Comparison of ENCODE assay signal across 16 mouse cellular contexts in genomic region chr1:165985186-165985585, GRCm38 (mm10). TPM values are rescaled to one million over a fixed set of nuclear protein-coding genes. Genes with fewer than 3 reads are reported as not detected.
DNase-seq lines count a peak whose midpoint lies in the region; ATAC-seq and TF ChIP-seq lines count a peak whose summit lies in the region.
"Had no signal": no experiment of that assay in that cellular context is flagged by ENCODE, and none has a peak within 500 bp of the region (broad histone marks: within the 10 kb centered on the region; RNA-seq: fewer than 3 reads in every experiment).

No protein-coding gene starts in this region.

- TF ChIP-seq CTCF in intestine, postnatal 0 days (IDR thresholded peaks at IDR 0.05; ENCODE audit: low read depth), result no peak

- DNase-seq in heart, adult 8-10 months (ENCODE audit: low spot score), result no peak
- peak; percentile 58 for DNase-seq in c-Kit-positive CD71-positive TER-119-positive erythroid progenitor cells, embryonic 14.5 days (ENCODE audit: low spot score)
- DNase-seq in layer of hippocampus, adult 18-20 months (ENCODE audit: low spot score in 2 of 2), result no peak
- DNase-seq in cerebellum, adult 8-10 months, result no peak
- DNase-seq: adrenal gland, adult 8-10 months; cerebellum, adult 9-11 months; gastrocnemius, postnatal 14 days; kidney, adult 2 months; kidney, postnatal 36 days; left cerebral cortex, postnatal 4 days; lung, adult 2 months; thymus, postnatal 4 days had no signal

- no peaks in the 10 kb centered on the region for H3K27me3 ChIP-seq in heart, embryonic 13.5 days (replicated peaks)
- no peaks in the 10 kb centered on the region for H3K27me3 ChIP-seq in intestine, postnatal 0 days (replicated peaks; ENCODE audit: control insufficient read depth, insufficient read depth, low read length)
- H3K27me3 ChIP-seq: midbrain, embryonic 15.5 days had no signal

- peak overlapping the region; percentile 44 for H3K27ac ChIP-seq in heart, embryonic 13.5 days (replicated peaks)
- no peak overlapping the region for H3K27ac ChIP-seq in intestine, postnatal 0 days (ENCODE audit: low read depth, low read length)
- H3K27ac ChIP-seq: midbrain, embryonic 15.5 days had no signal

- H3K9me3 ChIP-seq in heart, embryonic 13.5 days, result no peaks in the 10 kb centered on the region
- no peaks in the 10 kb centered on the region for H3K9me3 ChIP-seq in intestine, postnatal 0 days (ENCODE audit: control insufficient read depth)
- H3K9me3 ChIP-seq: midbrain, embryonic 15.5 days had no signal

- H3K4me1 ChIP-seq in heart, embryonic 13.5 days, result peaks cover 20% of the 10 kb centered on the region
- 0 out of 2 replicates have a peak, but pooled peaks cover 2% of the 10 kb centered on the region for H3K4me1 ChIP-seq in intestine, postnatal 0 days (replicated peaks; ENCODE audit: control insufficient read depth, insufficient read depth, low read length)
- H3K4me1 ChIP-seq: midbrain, embryonic 15.5 days had no signal

- H3K4me2 ChIP-seq in heart, embryonic 13.5 days, result no peak overlapping the region
- no peak overlapping the region for H3K4me2 ChIP-seq in intestine, postnatal 0 days (replicated peaks; ENCODE audit: low read depth)
- H3K4me2 ChIP-seq: midbrain, embryonic 15.5 days had no signal

- no peak overlapping the region for H3K4me3 ChIP-seq in heart, embryonic 13.5 days
- H3K4me3 ChIP-seq in intestine, postnatal 0 days (ENCODE audit: low read depth, low read length), result no peak overlapping the region
- H3K4me3 ChIP-seq: midbrain, embryonic 15.5 days had no signal

- no peak overlapping the region for H3K9ac ChIP-seq in heart, embryonic 13.5 days
- no peak overlapping the region for H3K9ac ChIP-seq in intestine, postnatal 0 days (ENCODE audit: low read depth, low read length)
- H3K9ac ChIP-seq: midbrain, embryonic 15.5 days had no signal

- ATAC-seq in heart, embryonic 13.5 days (ENCODE audit: extremely low read depth, insufficient number of reproducible peaks, low FRiP score, low TSS enrichment), result no peak
- peak; percentile 68; the same call in 1 of the 2 replicates for ATAC-seq in intestine, postnatal 0 days
- ATAC-seq in megakaryocyte progenitor cell, adult 5-6 weeks (replicated peaks; ENCODE audit: poor library complexity), result peak; percentile 88
- ATAC-seq: midbrain, embryonic 15.5 days had no signal

- 21% methylated on average over 3 of the region's 3 CpGs for WGBS in heart, embryonic 13.5 days
- 43% methylated on average over 3 of the region's 3 CpGs for WGBS in intestine, postnatal 0 days

- H3K36me3 ChIP-seq in heart, embryonic 13.5 days, result no peaks in the 10 kb centered on the region
- H3K36me3 ChIP-seq in intestine, postnatal 0 days (ENCODE audit: control insufficient read depth, insufficient read depth), result no peaks in the 10 kb centered on the region
- H3K36me3 ChIP-seq: midbrain, embryonic 15.5 days had no signal

RNA-seq across cellular contexts. Expression of gene Pou2f1, which starts 17.3 kb away (rescaled TPM):
- 9.3 and 10.2 TPM in 2 replicates for polyA plus RNA-seq in heart, embryonic 13.5 days (2015; fragmentation: Nextera tagmentation; extraction: Ambion mirVana)
- 10 to 100 TPM in 3 of 4 experiments, 1 to 10 TPM in 1; 9.7 to 16.5 (median 11.5) TPM for total RNA-seq in heart, adult 8-10 months (2022)
- 6.1 and 6.9 TPM in 2 replicates for polyA plus RNA-seq in intestine, postnatal 0 days (2015; fragmentation: Nextera tagmentation; extraction: Ambion mirVana)
- 23.9 and 28.5 TPM in 2 replicates for total RNA-seq in megakaryocyte progenitor cell, adult 5-6 weeks (2015)
- total RNA-seq in megakaryocyte progenitor cell, adult 5-6 weeks (2017), result 17.3 and 23.5 TPM in 2 replicates
- 10 to 100 TPM; 14.6 to 18.0 TPM for total RNA-seq in layer of hippocampus, adult 18-20 months (2021)
